Mouse (Mus musculus) thymus, postnatal 14 days (tissue): ENCODE measurements around the gene Itga9.

Experiments used
- DNase-seq: peaks from one replicate; pipeline ENCODE4 v3.0.0; 2021

Gene Itga9

DNA sequence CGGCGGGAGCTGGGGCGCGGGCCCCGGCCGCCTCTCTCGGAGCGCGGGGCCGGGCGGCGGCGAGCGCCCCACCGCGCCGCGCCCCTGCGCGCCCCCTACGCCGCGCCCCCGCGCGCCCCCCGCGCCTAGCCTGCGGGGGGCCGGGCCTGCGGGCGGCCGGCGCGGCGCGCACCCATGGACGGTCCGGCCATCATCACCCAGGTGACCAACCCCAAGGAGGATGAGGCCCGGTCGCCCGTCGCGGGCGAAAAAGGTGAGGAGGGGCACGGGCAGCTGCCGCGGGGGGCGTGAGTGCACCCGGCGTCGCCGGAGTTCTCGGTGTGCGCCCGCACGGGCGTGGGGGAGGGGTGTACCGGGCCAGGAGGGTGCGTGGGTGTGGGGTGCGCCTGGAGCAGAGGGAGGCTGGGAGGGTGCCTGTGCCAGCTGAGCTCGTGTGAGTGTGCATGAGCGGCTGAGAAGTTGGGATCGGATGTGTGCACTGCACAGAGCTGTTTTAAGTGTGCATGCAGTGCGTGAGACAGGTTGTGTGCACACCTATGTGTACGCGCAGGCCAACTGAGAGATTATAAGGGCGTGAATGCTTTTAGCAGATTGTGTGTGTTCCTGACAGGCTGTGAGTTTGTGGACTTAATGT is 320.3 kb downstream of the Itga9 start:
- DNase-seq = peak; percentile 82

DNA sequence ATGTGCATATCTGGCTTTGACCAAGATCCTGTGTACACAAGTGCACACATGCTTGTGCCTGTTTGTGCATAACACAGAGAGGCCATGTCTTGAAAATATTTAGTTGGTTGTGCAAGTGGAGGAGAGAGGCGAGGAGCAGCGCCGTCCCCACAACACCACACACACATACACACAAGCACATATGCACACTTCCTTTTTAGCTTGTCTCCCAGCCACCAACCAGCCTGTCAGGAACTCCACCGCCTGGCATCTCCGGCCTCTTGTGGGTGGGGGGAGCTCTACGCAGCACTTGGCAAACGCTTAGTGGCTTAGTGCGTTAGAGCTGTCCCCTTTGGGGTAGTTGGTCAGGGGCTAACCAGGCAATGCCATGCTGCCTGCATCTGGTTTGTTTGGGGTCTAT is 321.0 kb downstream of the Itga9 start:
- DNase-seq = peak; percentile 39

DNA sequence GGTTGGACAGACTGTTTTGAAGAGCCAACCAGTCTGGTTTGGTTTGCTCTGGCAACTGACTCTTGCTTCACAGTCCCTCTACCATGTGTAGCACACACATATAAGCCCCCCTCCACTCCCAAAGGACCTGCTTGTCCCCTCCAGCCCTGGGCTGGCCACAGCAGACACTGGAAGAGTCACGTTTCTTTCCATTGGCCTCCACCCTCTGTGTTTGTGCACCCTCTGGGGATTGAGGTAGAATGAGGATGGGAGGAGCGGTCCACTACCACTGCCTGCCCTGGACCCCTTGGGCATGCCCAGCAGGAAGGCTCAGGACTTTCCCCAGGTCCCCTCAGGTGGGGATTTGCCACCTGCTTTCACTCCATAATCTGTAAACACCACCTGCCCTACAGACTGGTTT is 321.5 kb downstream of the Itga9 start:
- DNase-seq = no peak

DNA sequence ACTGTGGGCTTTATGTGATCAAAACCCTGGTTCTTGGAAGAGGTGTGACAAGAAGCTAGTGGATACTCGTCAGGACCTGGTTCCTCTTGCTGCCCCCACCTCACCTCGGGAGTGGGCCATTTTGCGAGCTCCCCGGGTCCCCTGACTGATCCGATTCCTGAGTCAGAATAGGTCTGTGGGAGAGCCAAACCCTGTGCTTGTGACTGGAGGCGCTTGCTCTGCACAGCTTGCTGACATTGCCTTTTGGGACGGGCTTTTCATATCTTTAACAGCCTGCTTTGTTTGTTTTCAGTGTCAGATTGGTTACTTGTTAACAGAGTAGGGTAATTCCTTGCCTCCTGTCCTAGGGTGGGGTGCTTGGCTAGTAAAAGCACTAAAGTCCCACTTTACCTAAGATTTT is 322.2 kb downstream of the Itga9 start:
- no peak for DNase-seq

DNA sequence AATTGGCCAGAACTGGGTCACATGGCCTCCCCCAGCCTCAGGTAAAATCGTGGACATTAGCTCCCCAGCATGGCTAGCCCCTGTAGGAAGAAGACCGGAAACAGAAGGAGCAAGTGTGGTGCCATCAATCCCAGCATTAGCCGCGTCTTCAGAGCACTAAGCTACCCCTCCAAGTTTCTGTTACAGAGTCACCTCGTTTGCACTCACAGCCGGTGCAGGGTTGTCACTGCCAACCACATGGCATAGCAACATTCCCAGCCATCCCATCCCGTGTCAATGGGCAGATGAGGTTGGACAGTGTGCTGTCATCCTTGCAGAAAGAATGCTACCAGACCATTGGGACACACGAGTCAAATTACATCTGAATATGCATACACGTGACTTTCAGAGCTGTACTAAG is 324.1 kb downstream of the Itga9 start:
- DNase-seq = no peak

DNA sequence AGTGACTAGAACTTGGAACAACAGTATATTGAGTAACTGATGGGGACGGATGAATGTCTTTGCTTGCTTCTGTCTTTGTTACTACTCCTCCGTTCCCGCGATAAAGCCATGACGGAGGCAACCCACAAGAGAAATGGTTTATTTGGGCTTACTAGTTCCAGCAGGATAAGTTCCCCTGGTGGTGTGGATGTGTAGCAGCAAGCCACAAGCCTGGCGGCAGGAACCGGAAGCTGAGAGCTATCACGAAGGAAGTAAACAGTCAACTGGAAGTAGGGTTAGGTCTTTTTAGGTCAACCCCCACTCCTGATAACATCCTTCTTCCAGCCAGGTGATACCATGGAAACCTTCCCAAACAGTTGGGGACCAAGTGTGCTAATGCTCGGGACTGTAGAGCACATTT is 327.3 kb downstream of the Itga9 start:
- DNase-seq = no peak

DNA sequence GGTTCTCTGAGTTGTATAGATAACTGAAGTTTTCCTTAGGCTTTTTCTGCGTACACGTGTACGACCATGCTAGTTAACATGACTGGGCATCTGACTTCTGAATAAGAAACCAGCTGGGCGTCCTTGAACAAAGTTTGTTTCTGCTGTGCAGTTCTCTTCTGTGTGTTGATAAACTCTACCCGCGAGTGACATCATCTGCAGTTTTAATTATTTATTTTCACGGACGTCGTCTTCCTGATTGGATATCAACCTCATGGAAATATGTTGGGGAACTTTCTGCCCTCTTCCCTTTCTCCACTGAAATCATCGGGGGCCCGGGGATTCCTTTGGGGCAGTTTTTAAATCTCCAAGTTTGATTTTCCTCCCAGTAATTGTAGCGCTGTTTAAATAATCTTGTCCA is 327.8 kb downstream of the Itga9 start:
- no peak for DNase-seq

DNA sequence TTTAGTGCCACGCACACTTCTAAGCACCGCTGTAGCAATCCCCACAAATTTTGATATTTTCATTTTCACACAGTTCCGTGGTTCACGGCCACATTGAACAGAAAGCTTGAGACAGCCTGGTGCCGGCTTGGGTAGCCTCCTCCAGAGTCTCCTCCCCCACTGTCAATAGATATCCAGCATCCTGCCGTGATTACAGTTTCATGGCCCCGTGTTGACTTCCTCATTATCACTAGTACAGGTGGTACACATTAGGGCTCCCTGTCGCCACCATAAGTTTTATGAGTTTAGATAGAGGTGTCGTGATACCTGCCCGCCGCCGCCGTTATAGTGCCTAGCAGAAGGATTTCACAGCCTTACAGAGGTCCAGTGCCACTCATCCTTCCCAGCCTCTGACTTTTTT is 328.6 kb downstream of the Itga9 start:
- no peak for DNase-seq

DNA sequence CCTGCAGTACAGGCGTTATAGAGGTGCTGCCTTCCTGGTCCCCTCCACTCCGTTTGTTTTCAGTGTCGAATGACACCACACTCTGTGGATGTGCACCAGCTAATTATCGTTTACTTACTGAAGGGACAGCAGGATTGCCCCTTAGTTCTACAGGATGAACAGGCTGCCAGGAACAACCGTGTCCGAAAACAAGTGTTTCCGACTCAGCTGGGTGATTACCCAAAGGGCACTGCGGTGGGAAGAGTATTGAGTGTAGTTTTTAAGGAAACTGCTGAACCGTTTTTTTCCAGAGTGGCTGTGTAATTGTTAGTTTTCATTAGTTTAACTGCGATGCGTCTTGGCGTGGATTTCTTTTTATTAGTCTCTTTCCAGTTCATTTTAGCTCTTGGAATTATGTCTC is 329.6 kb downstream of the Itga9 start:
- no peak for DNase-seq

DNA sequence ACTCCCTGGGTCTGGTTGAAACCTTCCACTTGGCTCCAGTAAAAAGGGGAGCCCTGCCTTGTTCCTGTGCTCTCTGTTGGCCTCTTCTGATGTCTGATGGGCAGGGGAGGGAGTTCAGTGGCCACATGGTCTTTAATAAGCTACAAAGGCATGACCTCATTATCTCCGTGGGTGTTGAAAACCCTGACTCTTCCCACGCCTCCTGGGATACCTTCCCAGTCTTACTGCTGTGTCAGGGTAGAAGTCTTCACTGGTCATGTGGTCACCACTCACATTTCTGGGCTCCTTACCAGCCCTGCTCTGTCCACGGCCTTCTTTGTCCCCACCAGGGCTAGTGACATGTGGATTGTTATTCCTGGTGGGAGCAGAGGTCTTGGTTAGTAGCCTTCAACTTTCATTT is 331.0 kb downstream of the Itga9 start:
- no peak for DNase-seq

DNA sequence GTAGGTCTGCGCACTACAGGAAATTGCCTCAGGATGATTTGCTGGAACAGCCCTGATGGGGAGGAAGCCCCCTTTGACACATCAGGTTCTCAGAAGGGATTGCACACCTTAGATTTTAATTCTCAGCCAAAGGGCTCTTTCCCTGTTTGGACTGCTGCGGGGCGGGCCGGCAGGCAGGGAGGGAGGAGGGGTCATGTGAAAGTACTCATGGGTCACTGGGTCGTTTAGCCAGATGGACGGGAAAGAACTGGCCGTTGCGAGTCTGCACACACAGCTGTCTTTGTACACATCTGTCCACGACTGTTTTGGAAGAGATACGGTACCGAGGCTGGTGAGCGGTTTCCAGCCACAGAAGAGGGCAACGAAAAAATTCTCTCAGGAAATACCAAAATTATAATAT is 332.9 kb downstream of the Itga9 start:
- no peak for DNase-seq

DNA sequence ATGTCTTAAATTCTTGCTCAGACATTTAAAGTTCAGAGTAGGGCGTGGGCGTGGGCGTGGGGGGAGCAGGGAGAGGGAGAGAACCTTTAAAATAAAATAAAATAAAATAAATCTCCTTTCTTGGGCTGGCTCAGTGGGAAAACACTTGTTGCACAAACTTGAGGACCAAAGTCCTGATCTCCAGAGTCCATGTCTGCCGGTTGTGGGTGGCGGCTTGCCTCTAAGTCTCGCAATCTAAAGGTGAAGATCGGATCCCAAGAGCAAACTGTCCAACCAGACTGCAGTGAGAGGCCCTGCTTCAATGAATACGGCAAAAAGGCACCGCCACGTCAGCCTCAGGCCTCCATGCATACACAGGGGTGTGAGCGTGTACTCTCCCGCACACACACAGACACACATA is 333.3 kb downstream of the Itga9 start:
- DNase-seq = no peak

DNA sequence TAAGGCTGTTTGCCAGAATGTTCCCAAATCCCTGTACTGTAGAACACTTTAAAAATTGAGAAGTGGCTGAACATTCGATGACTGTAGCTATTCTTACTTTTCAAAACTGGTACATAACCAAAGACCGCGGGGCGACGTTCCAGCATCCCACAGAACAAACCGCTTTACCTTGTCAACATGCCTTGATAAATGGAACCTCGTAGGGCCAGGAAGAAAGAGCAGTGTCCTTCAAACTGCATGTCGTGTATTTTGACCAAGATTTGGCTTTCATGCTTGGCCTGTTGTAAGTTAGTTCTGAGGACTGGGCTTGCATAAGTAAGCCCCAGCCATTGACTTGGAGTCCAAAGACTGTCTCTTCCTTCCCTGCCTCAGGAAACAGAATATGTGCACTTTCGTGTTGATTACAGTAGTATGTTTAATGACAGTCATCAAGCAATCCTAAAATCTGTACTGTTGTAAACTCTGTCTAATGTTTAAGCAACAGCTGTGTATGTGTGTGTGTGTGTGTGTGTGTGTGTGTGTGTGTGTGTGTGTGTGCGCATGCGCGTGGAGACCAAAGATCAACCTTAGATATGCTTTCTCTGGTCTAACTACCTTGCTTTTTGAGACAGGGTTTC is 334.2 kb downstream of the Itga9 start:
- no peak for DNase-seq

DNA sequence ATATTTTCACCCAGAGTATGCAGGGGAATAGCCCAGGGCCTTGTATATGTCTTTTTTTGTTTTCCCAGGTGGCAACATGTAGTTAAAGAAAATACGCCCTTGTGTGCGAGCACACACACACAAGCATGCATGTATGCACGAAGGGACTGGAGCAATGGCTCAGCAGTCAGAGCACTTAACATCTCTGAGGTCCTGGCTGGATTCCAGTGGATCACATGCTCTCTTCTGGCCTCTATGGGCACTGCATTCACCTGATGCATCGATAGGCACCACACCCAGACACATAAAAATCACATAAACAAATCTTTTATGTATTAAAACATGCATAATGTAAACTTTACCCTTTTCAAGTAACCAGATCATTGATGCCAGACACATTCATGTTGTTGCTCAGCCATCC is 335.5 kb downstream of the Itga9 start:
- no peak for DNase-seq

DNA sequence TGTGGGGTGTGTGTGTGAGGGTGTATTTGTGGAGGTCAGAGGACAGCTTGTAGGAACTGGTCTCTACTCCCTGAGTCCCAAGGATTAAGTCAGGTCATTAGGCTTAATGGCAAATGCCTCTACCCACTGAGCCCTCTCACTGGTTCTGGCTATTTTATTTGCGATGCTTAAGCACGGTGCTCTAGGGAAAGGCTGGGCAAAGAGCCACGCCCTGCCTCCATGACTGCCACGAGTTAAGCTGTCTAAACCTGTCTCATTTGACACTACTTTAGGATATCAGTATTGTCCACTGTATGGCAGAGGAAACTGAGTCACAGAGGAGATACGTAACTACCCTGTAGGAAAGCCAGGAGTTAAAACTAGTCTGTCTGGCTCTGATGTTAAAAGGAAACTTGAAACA is 337.5 kb downstream of the Itga9 start:
- DNase-seq = no peak

DNA sequence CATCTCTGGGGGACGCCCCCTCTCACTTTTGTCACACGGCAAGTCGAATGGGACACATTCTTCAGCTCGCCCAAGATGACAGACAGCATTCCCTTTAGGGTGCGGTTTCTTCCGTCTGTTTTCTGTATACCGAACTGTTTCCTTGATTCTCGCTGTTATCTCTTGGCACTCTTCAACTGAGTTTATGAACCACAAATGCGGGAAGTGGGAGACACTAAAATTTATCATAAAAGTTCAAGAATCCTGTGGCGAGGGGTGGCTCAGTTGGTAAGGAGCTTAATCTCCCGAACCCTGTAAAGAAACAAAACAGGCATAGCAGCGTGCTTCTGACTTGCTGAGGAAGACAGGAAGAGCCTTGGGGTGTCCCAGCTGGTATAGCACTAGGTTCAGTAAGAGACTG is 337.9 kb downstream of the Itga9 start:
- DNase-seq = no peak

DNA sequence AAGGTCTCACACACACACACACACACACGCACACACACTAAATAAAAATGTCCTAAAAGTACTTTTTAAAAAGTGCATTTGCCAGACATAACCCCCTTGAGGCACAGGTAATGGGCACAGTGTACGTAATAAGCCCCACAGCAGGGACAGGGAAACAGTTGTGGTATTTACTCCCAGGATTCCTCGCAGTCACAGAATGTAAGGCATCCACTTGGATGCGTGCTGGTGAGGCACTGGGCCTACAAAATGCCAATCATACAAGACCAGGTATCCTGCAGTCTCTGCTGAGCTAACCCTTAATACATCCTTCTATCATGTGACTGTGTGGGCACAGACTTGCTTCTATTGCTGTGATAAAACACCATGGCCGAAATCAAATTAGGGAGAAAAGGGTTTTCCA is 342.0 kb downstream of the Itga9 start:
- no peak for DNase-seq

DNA sequence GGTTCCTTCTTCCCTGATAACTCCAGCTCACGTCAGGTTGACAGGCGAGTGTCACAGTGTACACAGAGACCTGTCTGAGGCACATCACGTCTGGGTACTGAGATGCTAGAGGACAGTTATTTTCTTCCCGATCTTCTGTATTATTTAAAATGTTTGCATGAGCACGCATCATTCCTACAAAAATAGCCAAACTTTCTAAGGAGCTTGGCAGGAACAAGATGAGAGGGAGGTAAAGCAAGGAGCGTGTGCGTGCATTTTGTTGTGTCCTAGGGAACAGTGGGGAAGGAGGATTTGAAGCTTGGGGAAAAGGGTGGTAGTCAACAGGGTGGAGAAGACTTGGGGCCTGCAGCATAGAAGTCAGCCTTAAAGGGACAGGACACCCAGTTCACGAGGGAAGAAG is 342.6 kb downstream of the Itga9 start:
- no peak for DNase-seq

DNA sequence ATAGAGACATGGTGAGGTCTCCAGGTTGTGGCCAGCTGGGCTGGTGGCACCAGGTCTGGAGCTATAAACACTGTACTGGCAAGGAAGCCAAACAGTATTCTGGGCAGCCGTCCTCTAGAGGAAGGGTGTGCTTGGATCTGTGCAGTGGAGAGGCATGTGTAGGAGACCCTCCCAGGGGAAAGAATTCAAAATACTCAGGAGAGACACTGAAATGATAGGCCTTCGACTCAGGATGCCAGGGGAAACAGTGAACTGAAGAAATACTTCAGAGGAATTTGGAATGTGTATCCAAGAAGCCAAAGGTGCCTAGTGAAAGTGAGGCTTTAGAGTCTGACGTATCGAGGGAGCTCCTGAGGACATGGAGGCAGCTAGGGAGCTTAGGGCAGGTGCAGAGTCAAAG is 343.2 kb downstream of the Itga9 start:
- DNase-seq = no peak

DNA sequence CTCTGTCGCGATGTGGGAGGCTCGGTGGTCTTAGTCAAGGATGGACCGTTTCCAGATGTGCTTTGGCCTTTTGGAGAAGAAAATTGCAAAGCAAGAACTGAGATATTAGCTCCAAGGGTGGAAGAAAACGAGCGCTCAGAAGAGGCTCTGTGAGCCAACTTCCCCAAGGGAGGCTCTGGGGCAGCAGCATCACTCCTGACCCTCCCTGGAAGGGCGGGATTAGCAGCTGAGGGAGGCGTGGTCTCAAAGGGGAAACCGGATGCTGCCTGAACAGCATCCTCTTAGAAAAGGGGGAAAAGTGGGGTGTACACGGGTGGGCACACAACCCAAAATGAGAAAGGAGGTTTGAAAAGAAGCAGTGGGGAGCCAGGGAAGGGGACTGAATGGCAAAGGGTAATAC is 343.6 kb downstream of the Itga9 start:
- no peak for DNase-seq
